Mouse (Mus musculus) left cerebral cortex, adult 9 months (tissue): ENCODE data around the gene Dhx32.
"Not testable (repeated sequence)": the region's sequence is repeated elsewhere in the genome, so short reads cannot be mapped to it uniquely, and the experiment has no call there.

Experiments
- DNase-seq, 2 experiments: peaks; one replicate each; pipeline ENCODE4 v3.0.0; 2022; ENCODE audit warnings: low spot score in 2 of 2

Dhx32 gene

GRCm38 (mm10) chr7:133729351-133729750 is 53.2 kb downstream of the Dhx32 start:
- DNase-seq = no peak

GRCm38 (mm10) chr7:133727027-133727426 is 55.5 kb downstream of the Dhx32 start:
- no peak for DNase-seq

- no peak for DNase-seq
These were observed 57.0 kb downstream of the Dhx32 start for GRCm38 (mm10) chr7:133725571-133725970.

- DNase-seq = no peak
These were observed 57.7 kb downstream of the Dhx32 start for GRCm38 (mm10) chr7:133724844-133725243.

- DNase-seq = no peak
These were observed 61.9 kb downstream of the Dhx32 start for GRCm38 (mm10) chr7:133720616-133721015.

- DNase-seq = no peak
These were observed 63.9 kb downstream of the Dhx32 start for GRCm38 (mm10) chr7:133718580-133718979.

GRCm38 (mm10) chr7:133715387-133715786 is 67.1 kb downstream of the Dhx32 start:
- no peak for DNase-seq

GRCm38 (mm10) chr7:133707301-133707700 is 75.2 kb downstream of the Dhx32 start:
- DNase-seq = no peak

GRCm38 (mm10) chr7:133703906-133704305 is 78.6 kb downstream of the Dhx32 start:
- DNase-seq = no peak

GRCm38 (mm10) chr7:133702333-133702732 is 80.2 kb downstream of the Dhx32 start:
- DNase-seq = no peak

GRCm38 (mm10) chr7:133701366-133701765 is 81.2 kb downstream of the Dhx32 start:
- no peak for DNase-seq

GRCm38 (mm10) chr7:133699885-133700284 is 82.6 kb downstream of the Dhx32 start:
- no peak for DNase-seq

- DNase-seq = no peak
These were observed 84.4 kb downstream of the Dhx32 start for GRCm38 (mm10) chr7:133698021-133698709.

GRCm38 (mm10) chr7:133685644-133686043 is 96.9 kb downstream of the Dhx32 start:
- not testable (repeated sequence) for DNase-seq

- no peak for DNase-seq
These were observed 97.8 kb downstream of the Dhx32 start for GRCm38 (mm10) chr7:133684701-133685100.

GRCm38 (mm10) chr7:133684110-133684509 is 98.4 kb downstream of the Dhx32 start:
- DNase-seq = no peak

GRCm38 (mm10) chr7:133683626-133684025 is 98.9 kb downstream of the Dhx32 start:
- DNase-seq = no peak

- no peak for DNase-seq
These were observed 102.6 kb downstream of the Dhx32 start, which contains the start of gene Mmp21 for GRCm38 (mm10) chr7:133679961-133680360. TSS of gene Mmp21 (minus strand) at chr7:133680061.

- DNase-seq = no peak
These were observed 103.1 kb downstream of the Dhx32 start for GRCm38 (mm10) chr7:133679439-133679838.

- no peak for DNase-seq
These were observed 103.8 kb downstream of the Dhx32 start for GRCm38 (mm10) chr7:133678716-133679115.

GRCm38 (mm10) chr7:133676002-133676401 is 106.5 kb downstream of the Dhx32 start:
- no peak for DNase-seq
